Comparison of ENCODE assay signal across 8 mouse cellular contexts in the genomic region with DNA sequence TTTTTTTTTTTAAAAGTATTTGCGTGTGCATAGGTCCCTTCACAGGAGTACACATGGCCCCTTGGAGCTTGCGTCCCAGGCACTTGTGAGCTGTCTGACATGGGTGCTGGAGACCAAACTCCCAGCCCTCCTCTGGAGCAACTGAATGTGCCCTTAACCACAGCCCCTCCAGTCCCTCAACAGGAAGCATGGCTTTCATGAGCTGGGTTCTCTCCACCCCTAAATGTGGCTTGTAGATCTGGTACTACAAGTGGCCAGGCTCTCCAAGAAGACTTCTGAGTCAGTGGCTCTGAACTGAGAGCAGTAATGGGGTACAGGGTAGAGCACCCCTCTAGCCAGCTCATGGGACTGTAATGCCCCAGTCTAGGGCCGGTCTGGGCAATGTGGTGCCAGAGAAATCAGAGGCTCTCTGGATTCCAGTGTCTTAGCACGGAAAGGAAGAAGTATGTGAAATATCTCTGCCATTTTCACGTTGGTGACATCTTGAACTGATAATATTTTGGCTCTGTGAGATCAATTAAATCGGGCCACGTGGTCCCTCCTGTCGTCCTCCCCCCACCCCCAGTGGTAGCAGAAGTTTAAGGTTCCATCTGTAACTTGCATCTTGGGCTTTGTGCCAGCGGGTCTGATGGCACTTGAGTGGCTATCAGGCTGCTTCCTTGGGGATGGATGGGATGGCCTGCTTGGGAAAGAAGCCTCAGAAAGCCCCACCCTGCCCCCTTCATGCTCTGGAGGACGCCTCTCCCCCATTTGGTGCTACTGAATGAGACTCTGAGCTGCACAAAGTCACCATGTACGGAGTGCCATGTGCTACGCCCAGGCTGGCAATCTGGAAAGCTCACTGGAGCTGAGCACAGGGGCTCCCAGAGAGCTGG.
DNase-seq lines count a peak whose midpoint lies in the region; ATAC-seq lines count a peak whose summit lies in the region.

No protein-coding gene starts in this region.

- H3K9ac ChIP-seq in midbrain, embryonic 14.5 days (replicated peaks; ENCODE audit: low read length), result no peak overlapping the region; the same call in 1 of the 2 replicates

- DNase-seq in layer of hippocampus, adult 11-12 months (ENCODE audit: low spot score), result peak; percentile 66
- no peak for DNase-seq in layer of hippocampus, adult 9-10 months (ENCODE audit: low spot score)
- DNase-seq in embryonic facial prominence, embryonic 10.5 days (ENCODE audit: low spot score), result no peak
- peak; percentile 69 for DNase-seq in induced T-regulatory cell, adult 2 months (ENCODE audit: low read depth)
- DNase-seq in midbrain, embryonic 14.5 days, result no peak
- no peak for DNase-seq in urinary bladder, postnatal 4 days (ENCODE audit: low spot score in 2 of 2)
- DNase-seq in frontal cortex, postnatal 10 days (ENCODE audit: low spot score in 2 of 2), result no peak

- no peaks in the 10 kb centered on the region for H3K9me3 ChIP-seq in embryonic facial prominence, embryonic 10.5 days
- no peaks in the 10 kb centered on the region for H3K9me3 ChIP-seq in midbrain, embryonic 14.5 days (ENCODE audit: control insufficient read depth, low read length)

- H3K4me3 ChIP-seq in embryonic facial prominence, embryonic 10.5 days, result peak overlapping the region; percentile 72; the same call in 1 of the 2 replicates
- H3K4me3 ChIP-seq in midbrain, embryonic 14.5 days (replicated peaks; ENCODE audit: low read depth, low read length), result no peak overlapping the region

- H3K36me3 ChIP-seq in embryonic facial prominence, embryonic 10.5 days (replicated peaks), result peaks cover 22% of the 10 kb centered on the region
- H3K36me3 ChIP-seq in midbrain, embryonic 14.5 days (ENCODE audit: control insufficient read depth, insufficient read depth, low read length), result no peaks in the 10 kb centered on the region

- WGBS in embryonic facial prominence, embryonic 10.5 days, result 63% methylated on average over 12 of the region's 12 CpGs
- WGBS in midbrain, embryonic 14.5 days, result 68% methylated on average over 12 of the region's 12 CpGs

- ATAC-seq in midbrain, embryonic 14.5 days (ENCODE audit: low FRiP score, low TSS enrichment), result no peak
- ATAC-seq in inflammation-experienced regulatory T-cells, adult 6 months, result no peak

- peaks cover 91% of the 10 kb centered on the region for H3K4me1 ChIP-seq in embryonic facial prominence, embryonic 10.5 days
- H3K4me1 ChIP-seq in midbrain, embryonic 14.5 days (ENCODE audit: control insufficient read depth, insufficient read depth, low read length), result peaks cover 49% of the 10 kb centered on the region

- no peaks in the 10 kb centered on the region for H3K27me3 ChIP-seq in embryonic facial prominence, embryonic 10.5 days (replicated peaks; ENCODE audit: low read depth, poor library complexity, severe bottlenecking)
- H3K27me3 ChIP-seq in midbrain, embryonic 14.5 days (ENCODE audit: control insufficient read depth, insufficient read depth, low read length), result no peaks in the 10 kb centered on the region

- H3K4me2 ChIP-seq in midbrain, embryonic 14.5 days (ENCODE audit: low read length), result peak overlapping the region; percentile 84; the same call in 1 of the 2 replicates

- H3K27ac ChIP-seq in embryonic facial prominence, embryonic 10.5 days (replicated peaks), result peak overlapping the region; percentile 97
- 0 out of 2 replicates have a peak overlapping the region, but pooled peaks have one; percentile 26 for H3K27ac ChIP-seq in midbrain, embryonic 14.5 days (replicated peaks; ENCODE audit: low read depth, low read length)

Comparison
In these comparisons a context has a peak if more than half of its experiments do, and no peak if none do; other contexts are left out.
1. DNase-seq: peak in layer of hippocampus, adult 11-12 months (single experiment) and induced T-regulatory cell, adult 2 months (single experiment); none in layer of hippocampus, adult 9-10 months (single experiment), embryonic facial prominence, embryonic 10.5 days (single experiment), midbrain, embryonic 14.5 days (single experiment), urinary bladder, postnatal 4 days (0 of 2) and frontal cortex, postnatal 10 days (0 of 2).